Mouse (Mus musculus): Measurements from ENCODE around the gene Nbdy. TPM values are rescaled to one million over a fixed set of nuclear protein-coding genes. Genes with fewer than 3 reads are reported as not detected.

Gene Nbdy
- 98.9 and 99.4 TPM in 2 replicates for polyA plus RNA-seq (2015; fragmentation: Nextera tagmentation; extraction: Ambion mirVana)

DNA sequence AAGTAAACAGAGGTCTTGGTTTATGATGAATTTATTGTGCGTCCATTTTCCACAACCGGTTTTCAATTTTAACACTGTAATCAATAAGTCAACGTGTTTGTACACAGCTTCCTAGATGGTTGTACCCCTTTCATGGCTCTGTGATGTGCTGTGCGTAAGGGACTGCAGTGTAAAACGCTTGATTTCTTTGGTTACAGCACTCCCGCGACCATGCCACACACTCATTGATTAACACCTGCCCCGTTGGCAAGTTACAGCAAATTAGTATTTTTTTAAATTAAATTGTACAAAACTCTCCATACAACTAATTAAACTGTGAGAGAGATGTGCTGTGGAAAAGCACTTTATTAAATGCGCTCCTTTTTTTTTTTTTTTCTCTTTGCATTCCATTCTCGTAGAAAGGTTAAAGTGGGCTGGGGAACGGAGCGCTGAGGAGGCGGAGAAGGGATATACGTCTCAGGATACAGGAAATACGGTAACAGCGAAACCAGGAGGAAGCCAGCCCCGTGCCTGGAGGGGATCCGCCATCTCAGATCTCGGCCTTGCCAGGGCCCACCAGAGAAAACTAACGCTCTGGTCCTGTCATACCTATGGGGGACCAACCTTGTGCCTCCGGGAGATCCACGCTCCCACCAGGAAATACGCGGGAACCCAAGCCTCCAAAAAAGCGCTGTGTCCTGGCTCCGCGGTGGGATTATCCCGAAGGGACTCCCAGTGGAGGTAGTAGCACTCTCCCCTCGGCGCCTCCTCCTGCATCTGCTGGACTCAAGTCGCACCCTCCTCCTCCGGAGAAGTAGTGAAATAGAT lies at the start of gene Nbdy:
TSS of gene Nbdy (plus strand) at position 481 of the 807 bp plus-strand sequence.
- 19% methylated on average over 32 of the region's 32 CpGs for whole genome bisulfite sequencing
- Histone ChIP-seq H3K4me3 (ENCODE audit: low read length) (peak within 1 kb of the TSS; percentile 62), H3K4me1 (ENCODE audit: insufficient read depth, low read length) (0 out of 2 replicates have a peak, but pooled peaks cover 4% of the 10 kb centered on the region), H3K36me3 (ENCODE audit: insufficient read depth, low read length) (no peaks in the 10 kb centered on the region), H3K9me3 (ENCODE audit: low read length) (no peaks in the 10 kb centered on the region), H3K27me3 (ENCODE audit: insufficient read depth, low read length) (no peaks in the 10 kb centered on the region), H3K27ac (ENCODE audit: low read length) (peak within 1 kb of the TSS; percentile 84), H3K9ac (replicated peaks; ENCODE audit: low read length) (peak within 1 kb of the TSS; percentile 78), H3K4me2 (replicated peaks; ENCODE audit: low read depth, low read length) (peak within 1 kb of the TSS; percentile 55)
- ATAC-seq (ENCODE audit: low FRiP score, low TSS enrichment): peak; percentile 96

DNA sequence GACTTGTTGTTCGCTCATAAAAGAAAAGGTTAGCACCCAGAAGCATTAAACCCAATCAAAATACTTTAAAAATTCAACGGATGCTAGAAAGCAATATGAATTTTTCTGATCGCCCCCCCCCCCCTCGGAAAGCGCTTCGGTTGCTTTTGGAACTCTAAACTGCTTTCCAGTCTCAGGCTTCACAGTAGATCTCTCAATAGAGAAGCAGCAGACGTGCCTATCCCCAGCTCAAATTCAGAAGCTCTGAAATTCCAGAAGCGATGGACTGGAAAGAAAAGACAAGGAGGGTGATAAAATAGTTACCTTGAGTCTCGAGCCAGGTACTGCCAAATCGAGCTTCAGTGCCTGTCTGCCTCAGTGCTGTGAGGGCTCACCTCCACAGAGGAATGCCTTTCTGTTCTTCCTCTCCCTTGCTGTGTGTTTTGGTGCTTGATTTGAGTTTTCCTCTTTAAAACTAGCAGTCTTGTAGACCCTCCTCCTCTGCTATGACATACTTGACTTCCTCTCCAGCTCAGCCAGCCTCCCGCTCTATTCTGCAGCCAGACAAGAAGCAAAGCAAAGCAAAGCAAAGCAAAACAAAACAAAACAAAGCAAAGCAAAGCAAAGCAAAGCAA lies 27.5 kb upstream of the Nbdy start, which contains the start of gene Kctd12b:
TSS of gene Kctd12b (minus strand) at position 610 of the 614 bp plus-strand sequence.
- no peaks in the 10 kb centered on the region; the same call in 1 of the 2 replicates for H3K27me3 ChIP-seq (ENCODE audit: insufficient read depth, low read length)
- no peaks in the 10 kb centered on the region for H3K36me3 ChIP-seq (ENCODE audit: insufficient read depth, low read length)
- peak within 1 kb of the TSS; percentile 48 for H3K4me3 ChIP-seq (ENCODE audit: low read length)
- ATAC-seq (ENCODE audit: low FRiP score, low TSS enrichment): peak; percentile 85; the same call in 1 of the 2 replicates
- peak within 1 kb of the TSS; percentile 51 for H3K9ac ChIP-seq (replicated peaks; ENCODE audit: low read length)
- H3K4me2 ChIP-seq (replicated peaks; ENCODE audit: low read depth, low read length): peak within 1 kb of the TSS; percentile 45
- WGBS: 29% methylated on average over 11 of the region's 11 CpGs
- H3K4me1 ChIP-seq (ENCODE audit: insufficient read depth, low read length): no peaks in the 10 kb centered on the region
- no peaks in the 10 kb centered on the region for H3K9me3 ChIP-seq (ENCODE audit: low read length)
- H3K27ac ChIP-seq (ENCODE audit: low read length): peak within 1 kb of the TSS; percentile 73

DNA sequence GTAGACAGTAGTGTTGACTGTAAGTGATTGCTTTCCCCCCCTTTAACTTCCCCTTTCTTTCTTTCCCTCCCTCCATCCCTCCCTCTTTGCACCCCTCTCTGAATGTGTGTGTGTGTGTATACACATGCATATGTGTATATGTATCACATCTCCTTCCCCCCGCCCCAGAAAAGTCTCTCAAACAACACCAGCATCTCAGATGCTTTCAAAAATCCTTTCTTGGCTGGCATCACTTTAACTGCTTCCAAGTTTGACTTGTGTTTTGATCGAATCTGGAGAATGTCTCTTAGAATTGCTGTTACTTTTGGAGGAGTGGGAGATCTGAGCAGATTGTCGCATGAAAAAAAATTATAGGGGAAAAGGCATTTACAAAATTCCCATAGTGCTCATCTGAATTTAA lies 22.9 kb upstream of the Nbdy start:
- H3K27ac ChIP-seq (ENCODE audit: low read length): no peak overlapping the region
- no peaks in the 10 kb centered on the region for H3K36me3 ChIP-seq (ENCODE audit: insufficient read depth, low read length)
- no peak overlapping the region for H3K4me2 ChIP-seq (replicated peaks; ENCODE audit: low read depth, low read length)
- peaks cover 2% of the 10 kb centered on the region; the same call in 1 of the 2 replicates for H3K27me3 ChIP-seq (ENCODE audit: insufficient read depth, low read length)
- ATAC-seq (ENCODE audit: low FRiP score, low TSS enrichment): no peak
- H3K9me3 ChIP-seq (ENCODE audit: low read length): no peaks in the 10 kb centered on the region
- WGBS: 82% methylated on average over 3 of the region's 3 CpGs
- H3K9ac ChIP-seq (replicated peaks; ENCODE audit: low read length): no peak overlapping the region
- H3K4me3 ChIP-seq (ENCODE audit: low read length): no peak overlapping the region
- no peaks in the 10 kb centered on the region for H3K4me1 ChIP-seq (ENCODE audit: insufficient read depth, low read length)

DNA sequence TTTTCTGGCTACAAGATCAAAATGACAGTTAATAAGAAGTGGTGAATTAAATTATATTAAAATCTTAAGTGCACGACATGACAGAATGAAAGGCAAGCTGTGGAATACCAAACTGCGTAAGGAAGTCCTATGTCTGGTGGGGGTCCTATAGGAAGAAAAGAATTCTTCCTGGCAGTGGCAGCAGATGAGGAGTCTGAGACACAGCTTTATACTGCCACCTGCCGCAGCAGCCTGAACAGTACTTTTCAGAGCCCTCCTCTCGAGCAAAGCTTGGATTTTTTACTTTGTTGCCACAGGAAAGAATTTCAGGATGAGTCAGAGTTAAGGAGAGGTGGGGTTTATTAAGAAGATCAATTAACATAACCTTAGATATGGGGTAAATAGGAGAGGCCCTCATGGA lies 15.7 kb upstream of the Nbdy start:
- no peak; the same call in 1 of the 2 replicates for ATAC-seq (ENCODE audit: low FRiP score, low TSS enrichment)
- WGBS: 47% methylated on average over 4 of the region's 4 CpGs

DNA sequence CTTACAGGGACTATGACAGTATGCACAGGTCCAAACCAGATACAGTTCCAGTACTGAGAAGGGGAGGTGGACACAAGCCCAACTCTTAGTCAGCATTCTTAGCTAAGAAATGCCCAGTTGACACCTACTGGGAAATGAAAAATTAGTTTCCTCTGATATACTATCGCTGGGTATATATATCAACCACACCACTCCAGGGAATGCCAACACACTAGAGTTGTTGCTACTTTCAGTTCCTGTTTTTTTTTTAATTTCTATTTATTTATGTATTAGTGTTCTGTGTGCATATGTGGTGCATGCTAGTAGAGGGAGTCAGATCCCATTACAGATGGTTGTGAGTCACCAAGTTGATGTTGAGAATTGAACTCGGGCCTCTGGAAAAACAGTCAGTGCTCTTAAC lies 6.7 kb upstream of the Nbdy start:
- no peak for ATAC-seq (ENCODE audit: low FRiP score, low TSS enrichment)
- no peaks in the 10 kb centered on the region for H3K4me1 ChIP-seq (ENCODE audit: insufficient read depth, low read length)

More for the DNA sequence above, 15.7 kb upstream of the Nbdy start:
- no peaks in the 10 kb centered on the region for H3K9me3 ChIP-seq (ENCODE audit: low read length)
- H3K4me1 ChIP-seq (ENCODE audit: insufficient read depth, low read length): no peaks in the 10 kb centered on the region
- no peak overlapping the region for H3K27ac ChIP-seq (ENCODE audit: low read length)
- H3K9ac ChIP-seq (replicated peaks; ENCODE audit: low read length): no peak overlapping the region
- H3K4me2 ChIP-seq (replicated peaks; ENCODE audit: low read depth, low read length): no peak overlapping the region
- H3K36me3 ChIP-seq (ENCODE audit: insufficient read depth, low read length): no peaks in the 10 kb centered on the region
- H3K27me3 ChIP-seq (ENCODE audit: insufficient read depth, low read length): peaks cover 3% of the 10 kb centered on the region; the same call in 1 of the 2 replicates
- H3K4me3 ChIP-seq (ENCODE audit: low read length): no peak overlapping the region

DNA sequence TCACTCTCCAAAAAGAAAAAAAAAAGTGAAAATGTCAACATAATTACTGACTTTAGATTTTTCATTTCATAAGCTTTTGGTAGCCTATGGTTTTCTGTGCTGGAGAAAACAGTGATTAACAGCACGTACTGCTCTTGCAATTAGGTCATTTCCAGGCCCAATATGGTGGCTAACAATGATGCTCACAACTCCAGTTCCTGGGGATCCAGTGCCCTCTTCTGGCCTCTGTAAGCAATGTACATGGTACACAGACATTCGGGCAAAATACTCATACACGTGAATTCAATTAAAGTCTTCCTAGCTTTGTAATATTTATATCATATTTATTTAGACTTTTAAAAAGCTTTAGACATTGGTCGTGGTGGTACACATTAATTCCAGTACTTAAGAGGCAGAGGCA lies 3.8 kb upstream of the Nbdy start:
- WGBS: 35% methylated on average over 4 of the region's 4 CpGs
- no peak overlapping the region for H3K27ac ChIP-seq (ENCODE audit: low read length)
- H3K4me3 ChIP-seq (ENCODE audit: low read length): no peak overlapping the region
- H3K4me2 ChIP-seq (replicated peaks; ENCODE audit: low read depth, low read length): no peak overlapping the region
- ATAC-seq (ENCODE audit: low FRiP score, low TSS enrichment): no peak
- H3K27me3 ChIP-seq (ENCODE audit: insufficient read depth, low read length): no peaks in the 10 kb centered on the region; the same call in 1 of the 2 replicates
- H3K36me3 ChIP-seq (ENCODE audit: insufficient read depth, low read length): no peaks in the 10 kb centered on the region
- H3K9me3 ChIP-seq (ENCODE audit: low read length): no peaks in the 10 kb centered on the region
- H3K4me1 ChIP-seq (ENCODE audit: insufficient read depth, low read length): no peaks in the 10 kb centered on the region
- H3K9ac ChIP-seq (replicated peaks; ENCODE audit: low read length): no peak overlapping the region

More for the DNA sequence above, 6.7 kb upstream of the Nbdy start:
- no peaks in the 10 kb centered on the region for H3K9me3 ChIP-seq (ENCODE audit: low read length)
- H3K27me3 ChIP-seq (ENCODE audit: insufficient read depth, low read length): no peaks in the 10 kb centered on the region; the same call in 1 of the 2 replicates
- H3K36me3 ChIP-seq (ENCODE audit: insufficient read depth, low read length): no peaks in the 10 kb centered on the region
- no peak overlapping the region for H3K4me3 ChIP-seq (ENCODE audit: low read length)
- no peak overlapping the region for H3K4me2 ChIP-seq (replicated peaks; ENCODE audit: low read depth, low read length)
- no peak overlapping the region for H3K9ac ChIP-seq (replicated peaks; ENCODE audit: low read length)
- H3K27ac ChIP-seq (ENCODE audit: low read length): no peak overlapping the region
- WGBS: 73% methylated on average over 2 of the region's 2 CpGs

DNA sequence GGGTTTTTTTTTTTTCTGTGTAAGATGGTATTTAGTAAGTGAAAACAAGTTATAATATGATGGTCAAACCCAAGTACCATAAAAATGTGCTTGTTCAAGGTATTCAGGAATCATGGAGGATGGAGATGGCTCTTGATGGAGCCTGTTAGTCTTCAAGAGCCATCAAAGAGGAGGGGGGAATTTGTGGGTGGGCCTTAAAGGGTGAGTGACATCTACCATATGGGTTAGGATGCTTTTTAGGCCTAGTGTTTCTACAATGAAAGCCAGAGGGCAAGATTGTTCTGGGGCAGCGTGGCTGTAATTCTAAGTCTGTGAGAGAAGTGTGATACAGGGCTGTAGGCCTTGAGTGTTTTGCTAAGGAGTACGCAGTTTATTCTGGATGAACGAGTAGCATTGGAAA lies 1.0 kb downstream of the Nbdy start:
- H3K9ac ChIP-seq (replicated peaks; ENCODE audit: low read length): peak overlapping the region; percentile 23
- H3K9me3 ChIP-seq (ENCODE audit: low read length): no peaks in the 10 kb centered on the region
- peak overlapping the region; percentile 39 for H3K4me3 ChIP-seq (ENCODE audit: low read length)
- H3K4me2 ChIP-seq (replicated peaks; ENCODE audit: low read depth, low read length): peak overlapping the region; percentile 47
- H3K27ac ChIP-seq (ENCODE audit: low read length): no peak overlapping the region
- 0 out of 2 replicates have a peak, but pooled peaks have one; percentile 16 for ATAC-seq (ENCODE audit: low FRiP score, low TSS enrichment)
- 46% methylated on average over 3 of the region's 3 CpGs for WGBS
- H3K27me3 ChIP-seq (ENCODE audit: insufficient read depth, low read length): no peaks in the 10 kb centered on the region
- H3K36me3 ChIP-seq (ENCODE audit: insufficient read depth, low read length): no peaks in the 10 kb centered on the region
- 0 out of 2 replicates have a peak, but pooled peaks cover 4% of the 10 kb centered on the region for H3K4me1 ChIP-seq (ENCODE audit: insufficient read depth, low read length)

DNA sequence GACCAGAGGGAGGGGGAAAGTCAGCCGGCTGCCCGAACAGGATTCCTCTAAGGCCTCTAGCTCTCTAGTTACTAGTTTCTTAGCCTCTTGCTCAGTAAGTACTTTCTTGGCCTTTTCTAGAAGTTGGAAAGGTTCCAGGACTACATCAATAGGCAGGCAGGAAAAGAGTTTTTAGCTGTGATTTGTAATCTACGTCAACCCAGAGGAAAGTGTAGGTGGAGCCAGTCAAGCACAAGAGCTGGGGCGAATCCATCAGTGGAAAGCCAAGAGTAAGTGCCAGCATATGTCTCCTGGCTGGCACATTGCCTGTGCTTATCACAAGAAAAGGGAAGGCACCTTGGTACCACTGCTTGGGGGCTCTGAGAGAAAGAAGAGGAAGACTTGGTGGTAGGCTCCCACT lies 12.3 kb downstream of the Nbdy start:
- 70% methylated on average over 4 of the region's 4 CpGs for WGBS
- H3K4me1 ChIP-seq (ENCODE audit: insufficient read depth, low read length): no peaks in the 10 kb centered on the region

DNA sequence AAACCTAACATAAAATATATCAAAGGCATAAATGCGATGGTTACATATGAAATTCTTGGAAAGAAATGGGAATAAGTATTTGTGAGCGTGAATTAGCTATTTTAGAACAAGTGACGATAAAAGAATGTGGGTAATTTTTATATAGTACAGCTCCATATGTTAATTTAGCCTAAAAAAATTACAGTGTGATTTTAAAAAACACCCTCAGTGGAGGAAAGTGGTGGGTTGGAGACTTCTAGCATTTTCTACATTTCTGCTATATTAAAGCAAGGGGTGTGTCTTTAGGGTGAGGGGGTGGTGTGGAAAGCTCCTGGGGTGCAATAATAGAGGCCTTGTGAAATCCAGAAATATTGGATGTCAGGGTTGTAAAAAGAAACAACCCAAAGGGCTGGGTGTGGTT lies 19.1 kb downstream of the Nbdy start:
- Histone ChIP-seq H3K9ac (replicated peaks; ENCODE audit: low read length) (no peak overlapping the region), H3K4me1 (ENCODE audit: insufficient read depth, low read length) (no peaks in the 10 kb centered on the region), H3K27ac (ENCODE audit: low read length) (no peak overlapping the region), H3K4me3 (ENCODE audit: low read length) (no peak overlapping the region), H3K36me3 (ENCODE audit: insufficient read depth, low read length) (0 out of 2 replicates have a peak, but pooled peaks cover 3% of the 10 kb centered on the region), H3K4me2 (replicated peaks; ENCODE audit: low read depth, low read length) (no peak overlapping the region), H3K27me3 (ENCODE audit: insufficient read depth, low read length) (no peaks in the 10 kb centered on the region), H3K9me3 (ENCODE audit: low read length) (no peaks in the 10 kb centered on the region)
- ATAC-seq (ENCODE audit: low FRiP score, low TSS enrichment): no peak
- WGBS: 91% methylated on average over 3 of the region's 3 CpGs

More for the DNA sequence above, 12.3 kb downstream of the Nbdy start:
- Histone ChIP-seq H3K27me3 (ENCODE audit: insufficient read depth, low read length) (no peaks in the 10 kb centered on the region), H3K27ac (ENCODE audit: low read length) (no peak overlapping the region), H3K4me2 (replicated peaks; ENCODE audit: low read depth, low read length) (no peak overlapping the region), H3K36me3 (ENCODE audit: insufficient read depth, low read length) (peaks cover 8% of the 10 kb centered on the region; the same call in 1 of the 2 replicates), H3K9ac (replicated peaks; ENCODE audit: low read length) (no peak overlapping the region), H3K4me3 (ENCODE audit: low read length) (no peak overlapping the region), H3K9me3 (ENCODE audit: low read length) (no peaks in the 10 kb centered on the region)
- no peak for ATAC-seq (ENCODE audit: low FRiP score, low TSS enrichment)
